Mouse (Mus musculus) thymus, adult 2 months (tissue): ENCODE measurements around the gene Hbb-bs.

ENCODE experiments used
- CTCF ChIP-seq: fragments of 200-500 bp; IDR thresholded peaks from 2 replicates; pipeline ENCODE4 v1.5.1; 2012; ENCODE audit warnings: mild to moderate bottlenecking, control low read depth, low read length, moderate library complexity, borderline replicate concordance; ENCODE audit not compliant: control insufficient read depth, poor library complexity, insufficient read depth; ENCODE audit errors: extremely low read depth
- POLR2A ChIP-seq: fragments of 200-500 bp; IDR thresholded peaks from 2 replicates; pipeline ENCODE4 v1.6.1; 2012; ENCODE audit warnings: mild to moderate bottlenecking, low read length, control low read depth, moderate library complexity; ENCODE audit not compliant: control insufficient read depth, poor library complexity, insufficient read depth; ENCODE audit errors: extremely low read depth

GRCm38 (mm10) chr7:103810296-103810695, 17.6 kb downstream of the Hbb-bs start:
- TF ChIP-seq CTCF: no peak
- no peak for TF ChIP-seq POLR2A
